Mouse (Mus musculus) neural tube, embryonic 12.5 days (tissue): ENCODE results near the gene Maco1. TPM values are rescaled to one million over a fixed set of nuclear protein-coding genes. Genes with fewer than 3 reads are reported as not detected.
A peak's percentile ranks its signal among the peaks of the same experiment; 100 is the strongest.

ENCODE experiments used
- ATAC-seq: fragments of 200-750 bp; cut with Nextera tagmentation; 2 replicates; pipeline ENCODE4 v1.8.0; 2017; ENCODE audit warnings: low read depth, mild to moderate bottlenecking, moderate TSS enrichment, moderate library complexity; ENCODE audit not compliant: low FRiP score
- H3K27ac ChIP-seq: fragments of 300-500 bp; sonication (generic); 2 replicates; pipeline ENCODE4 v1.5.1; 2016
- H3K27me3 ChIP-seq: fragments of 300-500 bp; sonication (generic); replicated peaks from 2 replicates; pipeline ENCODE4 v1.6.1; 2016; ENCODE audit warnings: mild to moderate bottlenecking
- H3K36me3 ChIP-seq: fragments of 300-500 bp; sonication (generic); 2 replicates; pipeline ENCODE4 v1.6.1; 2016; ENCODE audit warnings: mild to moderate bottlenecking
- H3K4me1 ChIP-seq: fragments of 300-500 bp; sonication (generic); 2 replicates; pipeline ENCODE4 v1.6.1; 2016
- H3K4me2 ChIP-seq: fragments of 300-500 bp; sonication (generic); replicated peaks from 2 replicates; pipeline ENCODE4 v1.6.1; 2016; ENCODE audit warnings: mild to moderate bottlenecking
- H3K4me3 ChIP-seq: fragments of 300-500 bp; sonication (generic); 2 replicates; pipeline ENCODE4 v1.5.1; 2016
- H3K9ac ChIP-seq: fragments of 300-500 bp; sonication (generic); 2 replicates; pipeline ENCODE4 v1.6.1; 2016; ENCODE audit warnings: mild to moderate bottlenecking
- H3K9me3 ChIP-seq: fragments of 300-500 bp; sonication (generic); 2 replicates; pipeline ENCODE4 v1.6.1; 2016; ENCODE audit warnings: mild to moderate bottlenecking
- WGBS: fragments of 180-500 bp; shearing (Covaris S2); methylation state at CpG from one replicate; pipeline ENCODE4 v1.1.7; 2016; 5-methylcytosine and 5-hydroxymethylcytosine counted together
- polyA plus RNA-seq: library from polyadenylated mRNA; unstranded; fragments of >200 nt; fragmentation: Nextera tagmentation; extraction: Ambion mirVana; gene quantifications from 2 replicates; pipeline ENCODE4 v1.2.1, GENCODE M21; 2016

The Maco1 gene
- polyA plus RNA-seq, 1 experiment from 2014 or later: 92.8 TPM

DNA sequence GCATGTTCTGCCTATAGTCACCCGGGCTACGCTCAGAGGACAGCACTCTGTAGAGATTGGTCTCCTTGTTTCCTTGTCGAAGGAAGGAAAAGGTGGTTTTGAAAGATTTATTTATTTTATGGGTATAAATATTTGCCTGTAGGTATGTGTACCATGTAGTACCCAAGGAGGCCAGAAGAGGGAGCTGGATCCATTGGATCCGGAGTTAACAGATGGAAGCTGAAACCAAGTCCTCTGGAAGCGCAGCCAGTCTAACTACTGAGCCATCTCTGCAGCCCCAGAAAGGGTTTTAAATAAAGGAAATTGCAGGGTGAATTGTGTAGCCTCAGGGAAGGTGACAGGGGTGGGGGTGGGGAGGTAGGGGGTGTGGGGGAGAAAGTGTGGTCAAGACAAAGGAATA, 68.4 kb downstream of the Maco1 start:
- Histone ChIP-seq H3K9ac (no peak overlapping the region), H3K4me2 (no peak overlapping the region), H3K36me3 (no peaks in the 10 kb centered on the region), H3K27ac (no peak overlapping the region), H3K27me3 (no peaks in the 10 kb centered on the region), H3K4me3 (no peak overlapping the region), H3K4me1 (no peaks in the 10 kb centered on the region), H3K9me3 (no peaks in the 10 kb centered on the region)
- WGBS: 57% methylated on average over 5 of the region's 5 CpGs
- no peak for ATAC-seq

DNA sequence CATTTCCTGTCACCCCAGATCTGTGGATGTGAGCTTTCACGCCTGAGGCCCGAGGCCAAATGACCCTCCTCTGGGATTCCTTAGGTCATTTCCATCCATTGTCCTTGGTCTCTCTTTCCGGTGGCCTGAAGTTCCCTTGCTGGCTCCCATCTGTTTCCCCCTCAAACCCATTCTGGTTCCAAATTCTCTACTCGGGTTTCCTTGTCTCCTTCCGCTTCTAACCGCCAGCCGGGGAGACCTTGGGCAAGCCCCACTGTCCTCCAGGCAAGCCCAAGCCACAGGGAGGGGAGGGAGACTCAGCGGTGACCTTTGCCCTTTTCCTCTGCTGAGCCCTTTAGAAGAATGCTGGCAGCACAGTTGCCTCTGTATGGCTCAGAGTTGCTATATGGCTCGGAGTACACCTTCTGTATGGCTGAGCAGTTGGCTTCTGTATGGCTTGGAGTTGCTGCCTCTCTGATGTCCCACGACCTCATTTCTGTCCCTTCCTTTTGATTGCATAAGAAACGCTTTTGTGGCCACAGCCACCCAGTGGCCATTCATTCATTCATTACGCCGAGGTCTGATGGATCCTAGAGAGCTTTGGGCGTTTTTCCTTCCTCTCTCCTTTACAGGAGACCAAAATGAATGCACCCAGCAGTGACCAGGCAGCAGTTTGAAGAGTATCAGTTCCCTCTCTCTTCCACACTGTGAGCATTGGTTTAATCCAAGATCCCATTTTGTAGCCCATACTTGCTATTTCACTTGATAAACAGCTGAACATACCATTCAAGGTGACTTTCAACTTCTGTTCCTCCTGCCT, 73.8 kb downstream of the Maco1 start:
- no peak overlapping the region for H3K4me3 ChIP-seq
- H3K4me1 ChIP-seq: peaks cover 11% of the 10 kb centered on the region
- H3K9me3 ChIP-seq: no peaks in the 10 kb centered on the region
- H3K9ac ChIP-seq: no peak overlapping the region
- 41% methylated on average over 14 of the region's 14 CpGs for WGBS
- no peaks in the 10 kb centered on the region for H3K27me3 ChIP-seq
- H3K4me2 ChIP-seq: no peak overlapping the region
- H3K27ac ChIP-seq: no peak overlapping the region
- ATAC-seq: no peak
- no peaks in the 10 kb centered on the region for H3K36me3 ChIP-seq

- Histone ChIP-seq H3K27ac (no peak overlapping the region), H3K9ac (no peak overlapping the region), H3K9me3 (no peaks in the 10 kb centered on the region), H3K36me3 (no peaks in the 10 kb centered on the region), H3K4me2 (no peak overlapping the region), H3K4me3 (no peak overlapping the region), H3K4me1 (peaks cover 17% of the 10 kb centered on the region), H3K27me3 (no peaks in the 10 kb centered on the region)
- ATAC-seq: no peak
- 79% methylated on average over 7 of the region's 7 CpGs for WGBS
Observed at GRCm38 (mm10) chr4:134776246-134776645, 76.9 kb downstream of the Maco1 start.

DNA sequence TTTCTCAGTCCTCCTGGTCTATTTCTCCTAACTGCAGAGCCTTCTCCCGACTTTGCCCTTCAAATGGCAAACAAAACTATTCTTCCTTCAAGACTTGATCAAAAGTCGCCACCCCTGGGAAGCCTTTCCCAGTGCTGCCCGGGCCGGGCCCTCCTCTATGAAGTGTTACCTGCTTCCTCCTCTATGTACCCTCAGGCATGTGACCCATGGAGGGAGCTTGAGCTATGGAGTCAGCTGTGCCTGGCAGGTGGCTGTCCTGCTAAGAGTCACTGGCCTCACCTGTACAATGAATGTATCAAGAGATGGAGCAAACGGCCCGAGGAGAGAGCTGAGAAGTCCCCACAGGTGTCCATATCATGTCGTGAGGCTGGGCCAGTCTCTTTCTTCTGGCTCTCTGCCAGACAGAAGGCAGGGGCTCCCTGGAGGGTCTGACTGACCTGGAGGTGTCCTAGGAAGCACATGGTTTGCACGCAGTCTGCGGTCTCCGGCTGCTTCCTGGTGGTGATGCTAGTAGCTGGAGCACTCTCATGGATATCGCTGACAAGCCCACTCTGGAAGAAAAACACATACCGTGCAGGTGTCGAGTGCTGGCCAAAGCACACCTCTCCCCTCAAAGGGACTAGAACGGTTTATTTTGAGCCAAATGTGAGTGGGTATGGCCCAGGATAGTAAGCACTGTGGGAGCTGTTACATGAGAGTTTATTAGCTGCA, 77.8 kb downstream of the Maco1 start:
- 64% methylated on average over 14 of the region's 14 CpGs for WGBS
- H3K4me3 ChIP-seq: no peak overlapping the region
- no peaks in the 10 kb centered on the region for H3K9me3 ChIP-seq
- no peak overlapping the region for H3K9ac ChIP-seq
- no peaks in the 10 kb centered on the region for H3K27me3 ChIP-seq
- no peaks in the 10 kb centered on the region for H3K36me3 ChIP-seq
- ATAC-seq: no peak
- no peak overlapping the region for H3K4me2 ChIP-seq
- H3K4me1 ChIP-seq: peaks cover 17% of the 10 kb centered on the region
- H3K27ac ChIP-seq: no peak overlapping the region

DNA sequence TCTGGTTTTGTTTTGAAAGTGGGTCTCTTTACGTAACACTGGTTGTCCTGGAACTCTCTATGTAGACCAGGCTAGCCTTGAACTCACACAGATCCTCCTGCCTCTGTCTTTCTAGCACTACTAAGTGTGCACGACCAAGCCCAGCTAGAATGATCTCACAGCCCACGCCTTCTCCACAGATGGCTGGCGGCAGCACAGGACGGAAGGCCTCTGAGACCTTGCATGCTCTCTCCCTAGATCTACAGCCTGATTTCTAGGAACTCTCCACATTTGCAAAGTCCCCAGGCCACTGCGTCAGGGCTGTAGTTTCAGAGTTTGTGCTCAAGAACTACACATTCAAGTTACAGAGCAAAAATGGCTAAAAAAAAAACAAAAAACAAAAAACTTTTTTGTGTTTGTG, 79.0 kb downstream of the Maco1 start:
- H3K27ac ChIP-seq: no peak overlapping the region
- 88% methylated on average over 6 of the region's 6 CpGs for WGBS

GRCm38 (mm10) chr4:134772805-134773674, 80.1 kb downstream of the Maco1 start:
- 0 out of 2 replicates have a peak, but pooled peaks have one; percentile 48 for ATAC-seq
- WGBS: 30% methylated on average over 4 of the region's 4 CpGs

More for the DNA sequence above, 79.0 kb downstream of the Maco1 start:
- H3K4me3 ChIP-seq: no peak overlapping the region
- no peaks in the 10 kb centered on the region for H3K36me3 ChIP-seq
- H3K9ac ChIP-seq: no peak overlapping the region
- H3K4me2 ChIP-seq: no peak overlapping the region
- H3K9me3 ChIP-seq: no peaks in the 10 kb centered on the region
- H3K27me3 ChIP-seq: peaks cover 8% of the 10 kb centered on the region; the same call in 1 of the 2 replicates
- H3K4me1 ChIP-seq: peaks cover 13% of the 10 kb centered on the region
- no peak for ATAC-seq

DNA sequence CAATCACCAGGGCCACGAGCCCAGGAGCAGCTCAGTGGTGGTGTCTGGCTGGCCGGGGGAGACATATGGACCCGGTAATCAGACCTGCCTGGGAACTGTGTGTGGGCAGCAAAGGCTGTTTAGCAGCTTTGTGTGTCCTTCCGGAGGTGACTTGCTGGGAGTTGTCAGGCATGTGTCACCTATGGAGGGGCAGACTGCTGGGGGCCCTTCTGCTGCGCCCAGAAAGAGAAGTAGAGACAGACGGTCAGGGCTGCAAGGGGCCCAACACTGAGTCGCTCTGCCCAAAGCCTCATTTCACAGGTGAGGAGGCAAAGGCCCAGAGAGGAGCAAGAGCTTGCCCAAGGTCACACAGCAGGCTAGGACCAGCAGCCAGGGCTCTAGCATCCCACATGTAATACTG, 83.3 kb downstream of the Maco1 start:
- peaks cover 43% of the 10 kb centered on the region for H3K27me3 ChIP-seq

More at GRCm38 (mm10) chr4:134772805-134773674, 80.1 kb downstream of the Maco1 start:
- no peaks in the 10 kb centered on the region for H3K9me3 ChIP-seq
- no peaks in the 10 kb centered on the region for H3K36me3 ChIP-seq
- H3K27me3 ChIP-seq: peaks cover 16% of the 10 kb centered on the region
- H3K4me1 ChIP-seq: peaks cover 12% of the 10 kb centered on the region
- H3K9ac ChIP-seq: no peak overlapping the region
- H3K4me2 ChIP-seq: no peak overlapping the region
- H3K4me3 ChIP-seq: no peak overlapping the region
- no peak overlapping the region for H3K27ac ChIP-seq

GRCm38 (mm10) chr4:134769081-134769811, 83.9 kb downstream of the Maco1 start:
- H3K4me1 ChIP-seq: peaks cover 21% of the 10 kb centered on the region
- no peak overlapping the region for H3K27ac ChIP-seq
- H3K9me3 ChIP-seq: no peaks in the 10 kb centered on the region
- no peak overlapping the region for H3K9ac ChIP-seq
- WGBS: 64% methylated on average over 7 of the region's 7 CpGs
- peaks cover 43% of the 10 kb centered on the region for H3K27me3 ChIP-seq
- ATAC-seq: no peak
- no peaks in the 10 kb centered on the region for H3K36me3 ChIP-seq
- no peak overlapping the region for H3K4me3 ChIP-seq
- no peak overlapping the region for H3K4me2 ChIP-seq

More for the DNA sequence above, 83.3 kb downstream of the Maco1 start:
- peaks cover 21% of the 10 kb centered on the region for H3K4me1 ChIP-seq
- no peak overlapping the region for H3K4me3 ChIP-seq
- 68% methylated on average over 7 of the region's 7 CpGs for WGBS
- H3K27ac ChIP-seq: no peak overlapping the region
- ATAC-seq: no peak
- H3K9ac ChIP-seq: no peak overlapping the region
- no peaks in the 10 kb centered on the region for H3K36me3 ChIP-seq
- no peaks in the 10 kb centered on the region for H3K9me3 ChIP-seq
- H3K4me2 ChIP-seq: no peak overlapping the region

- peaks cover 43% of the 10 kb centered on the region for H3K27me3 ChIP-seq
- H3K36me3 ChIP-seq: no peaks in the 10 kb centered on the region
- H3K9ac ChIP-seq: peak overlapping the region; percentile 64
- WGBS: 11% methylated on average over 21 of the region's 21 CpGs
- peaks cover 21% of the 10 kb centered on the region for H3K4me1 ChIP-seq
- no peak for ATAC-seq
- peak overlapping the region; percentile 55 for H3K4me3 ChIP-seq
- peak overlapping the region; percentile 82 for H3K4me2 ChIP-seq
- H3K27ac ChIP-seq: no peak overlapping the region
- no peaks in the 10 kb centered on the region for H3K9me3 ChIP-seq
Observed at GRCm38 (mm10) chr4:134768226-134768888, 84.8 kb downstream of the Maco1 start.

DNA sequence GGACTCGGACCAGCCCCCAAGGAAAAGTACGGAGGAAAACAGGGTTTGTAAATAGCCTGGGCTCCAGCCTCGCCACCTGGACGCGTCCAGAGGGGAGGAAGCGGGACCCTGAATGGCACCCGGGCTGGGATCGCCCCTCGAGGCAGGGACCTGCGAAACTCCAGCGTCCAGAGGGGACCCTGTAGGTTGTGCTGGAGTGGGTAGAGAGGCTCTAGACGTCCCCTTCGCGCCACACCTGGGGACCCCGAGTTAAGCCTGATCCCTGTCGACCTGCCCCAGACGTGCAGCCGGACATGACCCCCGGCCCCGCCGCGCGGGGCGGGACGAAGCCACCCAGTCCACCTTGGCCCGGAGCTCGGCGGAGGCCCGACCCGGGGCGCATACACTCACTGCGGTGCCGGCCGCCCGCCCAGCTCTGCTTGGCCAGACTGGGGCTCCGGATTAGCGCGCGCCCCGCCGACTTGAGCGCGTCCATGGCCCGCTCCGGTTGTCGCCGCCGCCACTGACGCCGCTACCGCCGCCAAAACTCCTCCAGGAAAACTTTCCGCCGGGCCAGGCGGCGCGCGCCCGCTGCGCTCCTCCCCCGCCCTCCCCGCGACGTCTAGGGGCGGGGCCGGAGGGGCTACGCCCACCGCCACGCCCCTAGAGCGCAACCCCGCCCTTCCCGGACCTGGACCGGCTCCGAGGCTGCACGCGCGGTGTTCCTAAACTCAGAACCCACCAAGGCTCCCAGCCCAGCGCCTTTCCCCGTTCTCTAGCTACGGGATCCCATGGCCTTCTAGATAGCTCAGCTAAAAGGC, 85.5 kb downstream of the Maco1 start, which contains the start of gene Ldlrap1:
Gene Ldlrap1 (minus strand): TSS at position 599 of the 800 bp plus-strand sequence.
- H3K9me3 ChIP-seq: no peaks in the 10 kb centered on the region
- WGBS: under 1% methylated on average over 80 of the region's 80 CpGs
- H3K4me2 ChIP-seq: peak within 1 kb of the TSS; percentile 82
- no peaks in the 10 kb centered on the region for H3K36me3 ChIP-seq
- peaks cover 43% of the 10 kb centered on the region for H3K27me3 ChIP-seq
- H3K27ac ChIP-seq: no peak within 1 kb of the TSS
- peak; percentile 73 for ATAC-seq
- peak within 1 kb of the TSS; percentile 55 for H3K4me3 ChIP-seq
- peak within 1 kb of the TSS; percentile 64 for H3K9ac ChIP-seq
- peaks cover 15% of the 10 kb centered on the region for H3K4me1 ChIP-seq
